Mouse (Mus musculus) lung, embryonic 14.5 days (tissue): Measurements from ENCODE around the gene Nphp4. TPM values are rescaled to one million over a fixed set of nuclear protein-coding genes. Genes with fewer than 3 reads are reported as not detected.

Experiments
- ATAC-seq: fragments of 200-750 bp; cut with Nextera tagmentation; 2 replicates; pipeline ENCODE4 v1.8.0; 2017; ENCODE audit warnings: mild to moderate bottlenecking, moderate TSS enrichment, moderate library complexity; ENCODE audit not compliant: insufficient read depth
- DNase-seq: peaks from one replicate; pipeline ENCODE4 v3.0.0-alpha.2; 2015
- H3K27ac ChIP-seq: fragments of 300-500 bp; sonication (generic); 2 replicates; pipeline ENCODE4 v1.5.1; 2014; ENCODE audit warnings: low read depth, mild to moderate bottlenecking, moderate library complexity
- H3K27me3 ChIP-seq: fragments of 300-500 bp; sonication (generic); 2 replicates; pipeline ENCODE4 v1.6.1; 2014; ENCODE audit warnings: low read length, control low read depth; ENCODE audit not compliant: insufficient read depth
- H3K36me3 ChIP-seq: fragments of 300-500 bp; sonication (generic); 2 replicates; pipeline ENCODE4 v1.6.1; 2014; ENCODE audit warnings: control low read depth; ENCODE audit not compliant: insufficient read depth
- H3K4me1 ChIP-seq: fragments of 300-500 bp; sonication (generic); 2 replicates; pipeline ENCODE4 v1.6.1; 2014; ENCODE audit warnings: antibody characterized with exemption, control low read depth; ENCODE audit not compliant: insufficient read depth
- H3K4me2 ChIP-seq: fragments of 300-500 bp; sonication (generic); 2 replicates; pipeline ENCODE4 v1.6.1; 2014; ENCODE audit warnings: mild to moderate bottlenecking
- H3K4me3 ChIP-seq: fragments of 300-500 bp; sonication (generic); 2 replicates; pipeline ENCODE4 v1.5.1; 2014; ENCODE audit warnings: low read depth, low read length
- H3K9ac ChIP-seq: fragments of 300-500 bp; sonication (generic); 2 replicates; pipeline ENCODE4 v1.6.1; 2014
- H3K9me3 ChIP-seq: fragments of 300-500 bp; sonication (generic); 2 replicates; pipeline ENCODE4 v1.6.1; 2016; ENCODE audit warnings: low read depth, low read length, control low read depth
- CTCF ChIP-seq: IDR thresholded peaks from 2 replicates; pipeline ENCODE4 v1.5.1; 2016; ENCODE audit warnings: antibody characterized with exemption, low read depth
- WGBS: fragments of 180-500 bp; shearing (Covaris S2); extraction: QIAGEN DNeasy Blood & Tissue Kit; methylation state at CpG from one replicate; pipeline ENCODE4 v1.1.7; 2014; 5-methylcytosine and 5-hydroxymethylcytosine counted together
- polyA plus RNA-seq: library from polyadenylated mRNA; unstranded; fragments of >200 nt; fragmentation: Nextera tagmentation; extraction: Ambion mirVana; gene quantifications from 2 replicates; pipeline ENCODE4 v1.2.1, GENCODE M21; 2014

The Nphp4 gene
- polyA plus RNA-seq, 1 experiment from 2014 or later, result 3.7 TPM

GRCm38 (mm10) chr4:152478224-152478567 lies 1.7 kb downstream of the Nphp4 start:
- no peaks in the 10 kb centered on the region for H3K36me3 ChIP-seq
- peak overlapping the region; percentile 60; the same call in 1 of the 2 replicates for H3K27ac ChIP-seq
- peak overlapping the region; percentile 86 for H3K4me2 ChIP-seq
- peak overlapping the region; percentile 59 for H3K4me3 ChIP-seq
- WGBS, result under 1% methylated on average over 13 of the region's 13 CpGs
- no peaks in the 10 kb centered on the region for H3K9me3 ChIP-seq
- TF ChIP-seq CTCF, result no peak
- DNase-seq (no peak), ATAC-seq (peak; percentile 32; the same call in 1 of the 2 replicates)
- H3K9ac ChIP-seq, result peak overlapping the region; percentile 71
- H3K27me3 ChIP-seq, result peaks cover 13% of the 10 kb centered on the region; the same call in 1 of the 2 replicates
- no peaks in the 10 kb centered on the region for H3K4me1 ChIP-seq

- TF ChIP-seq CTCF, result no peak
- H3K27ac ChIP-seq, result no peak overlapping the region
These were observed 3.9 kb downstream of the Nphp4 start for GRCm38 (mm10) chr4:152480426-152480825.

GRCm38 (mm10) chr4:152488046-152488445 lies 11.5 kb downstream of the Nphp4 start:
- Histone ChIP-seq H3K27ac (no peak overlapping the region), H3K9me3 (no peaks in the 10 kb centered on the region), H3K27me3 (no peaks in the 10 kb centered on the region), H3K36me3 (no peaks in the 10 kb centered on the region), H3K4me1 (no peaks in the 10 kb centered on the region), H3K4me3 (no peak overlapping the region), H3K9ac (no peak overlapping the region), H3K4me2 (no peak overlapping the region)
- no peak for ATAC-seq
- no peak for DNase-seq
- 75% methylated on average over 10 of the region's 10 CpGs for WGBS
- TF ChIP-seq CTCF, result no peak

More at GRCm38 (mm10) chr4:152480426-152480825, 3.9 kb downstream of the Nphp4 start:
- no peak overlapping the region for H3K9ac ChIP-seq
- H3K27me3 ChIP-seq, result peaks cover 9% of the 10 kb centered on the region; the same call in 1 of the 2 replicates
- H3K9me3 ChIP-seq, result no peaks in the 10 kb centered on the region
- no peaks in the 10 kb centered on the region for H3K4me1 ChIP-seq
- H3K4me3 ChIP-seq, result no peak overlapping the region
- H3K36me3 ChIP-seq, result no peaks in the 10 kb centered on the region
- ATAC-seq, result no peak
- 45% methylated on average over 8 of the region's 8 CpGs for WGBS
- DNase-seq, result no peak
- H3K4me2 ChIP-seq, result no peak overlapping the region

- Histone ChIP-seq H3K36me3 (no peaks in the 10 kb centered on the region), H3K27ac (no peak overlapping the region), H3K4me2 (no peak overlapping the region), H3K4me1 (no peaks in the 10 kb centered on the region), H3K4me3 (no peak overlapping the region), H3K9ac (no peak overlapping the region), H3K9me3 (no peaks in the 10 kb centered on the region), H3K27me3 (no peaks in the 10 kb centered on the region)
- no peak for DNase-seq
- ATAC-seq, result no peak
- no peak for TF ChIP-seq CTCF
- WGBS, result 70% methylated on average over 14 of the region's 14 CpGs
These were observed 13.8 kb downstream of the Nphp4 start for GRCm38 (mm10) chr4:152490311-152490710.

GRCm38 (mm10) chr4:152491250-152491899 lies 14.9 kb downstream of the Nphp4 start:
- H3K4me2 ChIP-seq, result no peak overlapping the region
- WGBS, result 51% methylated on average over 15 of the region's 15 CpGs
- peak; percentile 26; the same call in 1 of the 2 replicates for ATAC-seq

GRCm38 (mm10) chr4:152494360-152494879 lies 17.9 kb downstream of the Nphp4 start:
- Histone ChIP-seq H3K27me3 (no peaks in the 10 kb centered on the region), H3K27ac (no peak overlapping the region), H3K36me3 (no peaks in the 10 kb centered on the region), H3K9me3 (no peaks in the 10 kb centered on the region), H3K4me3 (no peak overlapping the region), H3K4me2 (no peak overlapping the region), H3K4me1 (no peaks in the 10 kb centered on the region), H3K9ac (no peak overlapping the region)
- ATAC-seq (no peak), DNase-seq (peak; percentile 8)
- WGBS, result 31% methylated on average over 20 of the region's 20 CpGs
- TF ChIP-seq CTCF, result no peak

More at GRCm38 (mm10) chr4:152491250-152491899, 14.9 kb downstream of the Nphp4 start:
- no peaks in the 10 kb centered on the region for H3K27me3 ChIP-seq
- peak; percentile 79 for TF ChIP-seq CTCF
- H3K9me3 ChIP-seq, result no peaks in the 10 kb centered on the region
- no peak overlapping the region for H3K9ac ChIP-seq
- no peak overlapping the region for H3K27ac ChIP-seq
- no peak overlapping the region for H3K4me3 ChIP-seq
- peak; percentile 73 for DNase-seq
- H3K36me3 ChIP-seq, result no peaks in the 10 kb centered on the region
- no peaks in the 10 kb centered on the region for H3K4me1 ChIP-seq

GRCm38 (mm10) chr4:152512221-152512925 lies 35.9 kb downstream of the Nphp4 start:
- ATAC-seq, result peak; percentile 28; the same call in 1 of the 2 replicates
- WGBS, result 73% methylated on average over 18 of the region's 18 CpGs

More at GRCm38 (mm10) chr4:152512221-152512925, 35.9 kb downstream of the Nphp4 start:
- no peak overlapping the region for H3K4me2 ChIP-seq
- no peak for TF ChIP-seq CTCF
- no peak overlapping the region for H3K4me3 ChIP-seq
- H3K27ac ChIP-seq, result no peak overlapping the region
- no peaks in the 10 kb centered on the region for H3K27me3 ChIP-seq
- no peak overlapping the region for H3K9ac ChIP-seq
- H3K4me1 ChIP-seq, result no peaks in the 10 kb centered on the region
- DNase-seq, result no peak
- H3K36me3 ChIP-seq, result no peaks in the 10 kb centered on the region
- no peaks in the 10 kb centered on the region for H3K9me3 ChIP-seq
